Mouse (Mus musculus) left cerebral cortex, adult 11 months (tissue): ENCODE measurements around the gene Abcc5.
"Not testable (repeated sequence)": the region's sequence is repeated elsewhere in the genome, so short reads cannot be mapped to it uniquely, and the experiment has no call there.

Source experiments
- DNase-seq: peaks from one replicate; pipeline ENCODE4 v3.0.0; 2022; ENCODE audit warnings: low spot score

Gene Abcc5

GRCm38 (mm10) chr16:20425855-20426598 lies at the start of gene Abcc5:
Gene Abcc5 (minus strand): TSS chr16:20426394.
- DNase-seq: peak; percentile 93

GRCm38 (mm10) chr16:20475335-20475734 lies 49.1 kb upstream of the Abcc5 start:
- DNase-seq: no peak

- DNase-seq: no peak
These were observed 48.6 kb upstream of the Abcc5 start for GRCm38 (mm10) chr16:20474786-20475185.

- DNase-seq: no peak
These were observed 48.0 kb upstream of the Abcc5 start for GRCm38 (mm10) chr16:20474211-20474610.

- DNase-seq: no peak
These were observed 47.6 kb upstream of the Abcc5 start for GRCm38 (mm10) chr16:20473748-20474147.

GRCm38 (mm10) chr16:20471686-20472085 lies 45.5 kb upstream of the Abcc5 start:
- no peak for DNase-seq

- no peak for DNase-seq
These were observed 44.8 kb upstream of the Abcc5 start for GRCm38 (mm10) chr16:20470981-20471380.

- no peak for DNase-seq
These were observed 38.5 kb upstream of the Abcc5 start for GRCm38 (mm10) chr16:20464725-20465124.

GRCm38 (mm10) chr16:20458736-20459135 lies 32.5 kb upstream of the Abcc5 start:
- not testable (repeated sequence) for DNase-seq

GRCm38 (mm10) chr16:20456106-20456505 lies 29.9 kb upstream of the Abcc5 start:
- DNase-seq: no peak

- no peak for DNase-seq
These were observed 28.0 kb upstream of the Abcc5 start for GRCm38 (mm10) chr16:20454155-20454654.

GRCm38 (mm10) chr16:20451774-20452173 lies 25.6 kb upstream of the Abcc5 start:
- DNase-seq: no peak

- no peak for DNase-seq
These were observed 19.7 kb upstream of the Abcc5 start for GRCm38 (mm10) chr16:20445871-20446270.

GRCm38 (mm10) chr16:20444831-20445388 lies 18.7 kb upstream of the Abcc5 start:
- no peak for DNase-seq

GRCm38 (mm10) chr16:20442871-20443270 lies 16.7 kb upstream of the Abcc5 start:
- no peak for DNase-seq

GRCm38 (mm10) chr16:20438673-20439415 lies 12.7 kb upstream of the Abcc5 start:
- no peak for DNase-seq

GRCm38 (mm10) chr16:20438046-20438445 lies 11.9 kb upstream of the Abcc5 start:
- DNase-seq: not testable (repeated sequence)

- no peak for DNase-seq
These were observed 10.1 kb upstream of the Abcc5 start for GRCm38 (mm10) chr16:20436281-20436680.

GRCm38 (mm10) chr16:20429328-20429727 lies 3.1 kb upstream of the Abcc5 start:
- no peak for DNase-seq

GRCm38 (mm10) chr16:20427566-20427965 lies 1.4 kb upstream of the Abcc5 start:
- no peak for DNase-seq

GRCm38 (mm10) chr16:20424719-20425650 lies 1.2 kb downstream of the Abcc5 start:
- DNase-seq: no peak

GRCm38 (mm10) chr16:20424226-20424663 lies 1.9 kb downstream of the Abcc5 start:
- no peak for DNase-seq
